Mouse (Mus musculus) liver (tissue): Measurements from ENCODE around the gene Slc6a5.

Source experiments
- DNase-seq: peaks from one replicate; pipeline ENCODE4 v3.0.0-alpha.2; 2020; ENCODE audit warnings: mixed read lengths

Slc6a5 gene

DNA sequence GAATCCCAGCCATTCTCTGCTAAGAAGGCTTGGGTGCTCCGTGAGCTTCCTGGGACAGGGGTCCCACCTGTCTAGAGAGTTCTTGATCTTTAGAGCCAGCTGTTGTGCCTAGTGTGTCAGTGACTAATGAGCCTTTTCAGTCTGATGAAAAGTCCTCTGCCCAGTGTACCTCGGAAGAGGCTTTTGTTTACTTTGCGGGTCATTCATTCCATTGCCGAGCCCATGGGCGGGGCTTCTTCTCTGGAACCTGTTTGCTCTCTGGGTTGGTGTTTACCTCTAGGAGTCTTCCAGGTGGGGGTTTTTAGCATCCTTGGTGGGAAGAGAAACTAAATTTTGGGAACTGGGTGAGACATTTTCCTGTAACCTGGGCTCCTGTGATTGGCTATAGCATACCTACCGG, 74.8 kb downstream of the Slc6a5 start:
- no peak for DNase-seq

DNA sequence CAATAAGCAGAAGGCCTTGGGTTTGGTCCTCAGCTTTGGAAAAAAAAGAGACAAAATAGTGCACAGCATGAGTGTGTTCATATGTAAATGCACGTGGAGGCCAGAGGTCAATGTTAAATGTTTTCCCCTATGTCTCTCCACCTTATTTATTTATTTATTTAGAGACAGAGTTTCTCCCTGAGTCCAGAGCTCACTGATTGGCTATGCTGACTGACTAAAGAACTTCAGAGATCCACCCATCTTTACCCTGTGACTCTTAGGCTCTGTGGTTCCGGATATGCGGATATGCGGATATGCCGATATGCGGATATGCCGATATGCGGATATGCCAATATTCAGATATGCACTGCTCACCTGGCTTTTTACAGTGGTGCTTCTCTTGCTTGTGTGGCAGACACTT, 76.0 kb downstream of the Slc6a5 start:
- no peak for DNase-seq

DNA sequence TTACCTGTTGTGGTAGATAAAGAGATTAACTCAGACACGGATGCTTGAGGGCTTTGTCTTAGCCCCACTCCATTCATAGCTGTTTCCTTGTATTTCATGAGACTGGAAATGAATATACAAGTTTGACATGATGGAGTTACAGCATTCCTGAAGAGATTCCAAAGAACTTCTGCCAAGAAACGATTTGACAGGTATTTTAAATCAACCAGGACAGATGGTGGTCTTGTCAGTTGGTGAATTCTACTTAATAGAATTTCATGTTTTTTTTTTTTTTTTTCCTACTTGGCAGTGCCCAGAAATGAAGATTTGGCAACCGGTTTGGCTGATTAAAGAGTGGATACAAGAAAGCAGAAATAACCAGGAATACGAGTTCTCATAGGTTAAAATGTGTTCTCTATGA, 89.4 kb downstream of the Slc6a5 start:
- no peak for DNase-seq

DNA sequence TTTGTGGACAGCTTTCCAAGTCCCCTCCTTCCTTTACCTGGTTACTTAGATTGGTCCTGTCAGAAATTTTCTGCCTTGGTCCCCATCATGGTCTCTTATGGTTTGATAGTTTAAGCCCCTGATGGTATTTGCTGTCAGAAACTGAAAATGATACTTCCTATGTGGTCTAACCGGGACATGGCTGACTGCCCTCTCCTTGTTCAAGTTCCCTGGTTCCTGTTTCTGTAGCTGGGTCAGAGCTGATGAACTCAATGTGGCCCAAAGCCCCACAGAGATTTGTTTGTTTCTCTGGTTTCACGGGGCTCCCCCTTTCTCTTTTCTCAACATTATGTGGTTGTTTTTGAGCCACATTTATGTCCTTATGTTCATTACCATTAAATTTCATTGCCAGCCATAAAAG, 95.3 kb downstream of the Slc6a5 start:
- no peak for DNase-seq
